Mouse (Mus musculus) gastrocnemius, adult 18-20 months (tissue): Measurements from ENCODE around the gene Mast3. TPM values are rescaled to one million over a fixed set of nuclear protein-coding genes. Genes with fewer than 3 reads are reported as not detected.

Source experiments
- DNase-seq: peaks from one replicate; pipeline ENCODE4 v3.0.0; 2021; ENCODE audit warnings: low spot score
- long read RNA-seq, 2 experiments: library from polyadenylated mRNA; stranded (forward); transcript quantifications; one replicate each; pipeline ENCODE4 v2.0.0; 2021
- total RNA-seq, 2 experiments: library from RNA; stranded (reverse); gene quantifications; 2 replicates each; pipeline ENCODE4 v1.2.3; 2021

The Mast3 gene
- total RNA-seq: 1 to 10 TPM; 2.7 TPM
- long read RNA-seq, experiment 1, partial matches to known transcripts: 0 of 2 reads
- long read RNA-seq, experiment 1, other reads (novel, unspliced or antisense): 2 of 2 reads
- long read RNA-seq, experiment 2, partial matches to known transcripts: 0 of 3 reads
- long read RNA-seq, experiment 2, other reads (novel, unspliced or antisense): 3 of 3 reads

DNA sequence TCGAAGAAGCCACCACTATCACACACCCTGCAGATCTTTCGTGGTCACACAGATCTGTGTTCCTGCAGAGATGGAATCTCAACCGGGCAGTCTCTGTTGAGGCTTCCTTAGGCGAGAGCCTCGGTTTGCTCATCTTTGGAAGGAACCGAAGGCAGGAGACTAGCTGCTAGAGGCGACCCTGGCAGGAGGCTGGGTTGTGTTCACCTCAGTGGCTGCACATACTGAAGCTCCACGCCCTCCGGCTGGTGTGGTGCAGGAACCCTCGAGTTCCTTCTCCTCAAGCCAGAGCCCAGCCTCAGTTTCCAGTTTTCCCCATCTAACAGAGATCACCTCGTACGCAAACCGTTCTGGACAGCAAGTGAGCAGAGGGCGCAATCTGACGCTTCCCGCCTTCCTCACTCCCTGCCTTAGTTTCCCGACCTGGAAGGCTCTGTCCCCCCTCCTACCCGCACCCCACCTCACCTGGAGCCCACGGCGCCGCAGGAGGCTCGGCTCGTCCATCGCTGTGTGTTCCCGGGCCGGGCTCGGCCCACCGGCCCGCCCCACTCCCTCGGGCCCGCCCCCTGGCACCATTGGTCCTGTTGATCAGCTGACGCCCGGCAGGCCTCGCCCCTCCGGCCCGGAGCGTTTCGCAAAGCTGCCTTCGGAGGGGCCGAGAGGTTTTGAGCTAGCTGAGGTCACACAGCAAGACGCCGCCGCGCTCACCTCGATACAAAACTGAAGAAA lies at the start of gene Mast3:
Gene Mast3 (minus strand): TSS at position 574 of the 726 bp plus-strand sequence.
- peak; percentile 89 for DNase-seq

GRCm38 (mm10) chr8:70853863-70854262 lies 49.0 kb upstream of the Mast3 start:
- DNase-seq: no peak

- DNase-seq: no peak
These were observed 47.9 kb upstream of the Mast3 start for GRCm38 (mm10) chr8:70852595-70853231.

DNA sequence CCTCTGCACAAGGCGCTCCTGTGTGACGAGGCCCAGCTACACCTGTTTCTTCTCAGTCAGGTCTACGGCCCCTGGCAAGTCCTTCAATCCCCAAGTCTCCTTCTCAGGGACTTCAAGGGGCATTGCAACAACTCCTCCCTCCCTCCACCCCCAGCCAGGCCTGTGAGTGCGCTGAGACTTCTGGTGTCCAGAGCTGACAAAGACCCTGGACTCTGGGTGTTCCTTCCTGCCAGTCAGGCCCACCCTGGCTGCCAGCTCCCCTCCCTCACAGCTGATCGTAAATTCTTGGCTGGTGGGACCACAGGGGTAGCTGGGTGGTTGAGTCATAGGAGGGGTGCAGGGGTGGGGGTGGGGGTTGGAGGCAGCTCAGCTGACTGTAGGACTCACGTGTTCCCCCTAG lies 47.0 kb upstream of the Mast3 start:
- no peak for DNase-seq

DNA sequence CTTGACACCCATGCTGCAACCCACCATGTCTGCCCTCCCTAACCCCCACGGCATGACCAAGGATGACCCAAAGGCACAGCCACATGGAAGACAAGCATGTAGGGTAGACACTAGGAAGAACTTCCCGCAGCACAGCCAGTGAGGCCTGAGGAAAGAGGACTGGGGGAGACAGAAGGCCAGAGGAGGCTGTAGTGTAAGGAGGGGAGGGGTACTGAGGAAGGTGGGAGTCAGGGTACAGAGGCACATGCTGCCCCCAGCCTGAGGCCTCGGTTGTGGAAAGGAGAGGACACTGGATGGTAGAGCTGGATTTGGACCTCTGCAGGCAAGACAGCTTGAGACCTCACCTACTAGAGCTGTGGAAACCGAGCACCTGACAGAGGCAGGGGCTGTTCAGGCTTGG lies 46.1 kb upstream of the Mast3 start:
- no peak for DNase-seq

- DNase-seq: no peak
These were observed 45.4 kb upstream of the Mast3 start for GRCm38 (mm10) chr8:70850132-70850845.

DNA sequence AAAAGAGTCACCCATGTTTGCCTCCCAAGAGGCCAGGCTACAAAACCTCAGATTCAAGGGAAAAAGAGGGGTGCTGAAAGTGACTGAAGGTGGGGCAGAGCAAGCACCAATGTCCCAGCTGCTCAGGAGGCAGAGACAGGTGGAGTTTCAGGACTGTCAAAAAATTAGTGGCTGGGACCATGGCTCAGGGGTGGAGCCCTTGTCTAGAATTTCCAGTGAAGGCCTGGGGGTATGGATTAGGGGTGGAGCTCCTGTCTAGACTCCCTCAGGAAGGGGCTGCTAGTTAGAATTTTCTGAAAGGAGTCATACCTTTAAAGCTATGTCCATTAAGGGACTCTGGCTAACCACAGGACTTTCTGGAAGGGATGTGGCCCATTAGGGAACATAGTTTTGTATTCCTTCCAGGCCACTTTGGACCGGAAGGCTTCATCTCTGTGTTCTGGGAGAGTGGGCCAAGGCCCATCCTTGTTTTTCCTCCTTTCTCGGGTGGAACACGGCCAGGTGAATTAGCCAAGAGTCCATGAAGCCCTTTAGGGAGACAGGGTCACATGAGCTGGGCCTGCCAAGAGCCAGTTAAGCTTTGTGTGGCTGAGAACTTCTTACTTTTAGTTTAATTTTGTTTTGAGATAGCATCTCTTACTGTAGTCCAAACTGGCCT lies 44.6 kb upstream of the Mast3 start:
- DNase-seq: peak; percentile 84

- DNase-seq: no peak
These were observed 41.7 kb upstream of the Mast3 start for GRCm38 (mm10) chr8:70846371-70847154.

- DNase-seq: no peak
These were observed 40.3 kb upstream of the Mast3 start for GRCm38 (mm10) chr8:70845108-70845507.

DNA sequence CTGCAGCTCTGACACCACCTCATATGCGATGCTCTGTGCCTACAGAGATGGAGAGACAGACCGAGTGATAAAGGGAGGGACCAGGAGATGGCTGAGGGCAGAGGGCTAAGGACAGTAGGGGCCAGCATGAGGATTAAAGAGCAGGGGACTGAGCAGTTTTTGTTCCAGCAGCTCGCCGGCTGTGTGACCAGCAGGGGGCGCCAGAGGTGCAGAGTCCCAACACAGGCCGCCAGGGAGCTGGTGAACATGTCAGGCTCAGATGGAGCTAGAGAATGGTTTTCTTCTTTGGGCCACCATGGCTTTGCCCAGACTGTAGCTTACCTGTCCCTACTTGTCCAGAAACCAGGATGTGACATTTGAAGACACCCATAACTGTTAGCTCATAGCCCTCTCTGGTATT lies 39.7 kb upstream of the Mast3 start:
- DNase-seq: peak; percentile 91

DNA sequence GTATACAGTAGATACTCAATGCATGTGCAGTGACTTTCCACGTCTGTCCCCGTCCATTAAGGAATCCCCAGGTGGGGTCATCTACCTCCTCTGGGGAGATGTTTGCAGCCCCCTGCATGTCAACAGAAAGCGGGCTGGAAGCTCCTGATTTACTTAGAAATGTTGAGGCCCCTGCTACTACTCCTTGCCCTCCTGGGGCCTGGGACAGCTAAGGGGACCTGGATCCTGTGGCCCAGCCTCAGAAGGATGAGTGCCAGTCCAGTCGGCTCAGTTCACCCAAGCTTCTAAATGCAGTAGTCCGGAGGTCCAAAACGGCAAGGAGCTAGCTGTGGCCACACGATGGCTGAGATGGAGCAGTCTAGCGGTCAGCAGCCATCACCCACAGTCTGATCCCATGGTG lies 39.1 kb upstream of the Mast3 start:
- DNase-seq: no peak

DNA sequence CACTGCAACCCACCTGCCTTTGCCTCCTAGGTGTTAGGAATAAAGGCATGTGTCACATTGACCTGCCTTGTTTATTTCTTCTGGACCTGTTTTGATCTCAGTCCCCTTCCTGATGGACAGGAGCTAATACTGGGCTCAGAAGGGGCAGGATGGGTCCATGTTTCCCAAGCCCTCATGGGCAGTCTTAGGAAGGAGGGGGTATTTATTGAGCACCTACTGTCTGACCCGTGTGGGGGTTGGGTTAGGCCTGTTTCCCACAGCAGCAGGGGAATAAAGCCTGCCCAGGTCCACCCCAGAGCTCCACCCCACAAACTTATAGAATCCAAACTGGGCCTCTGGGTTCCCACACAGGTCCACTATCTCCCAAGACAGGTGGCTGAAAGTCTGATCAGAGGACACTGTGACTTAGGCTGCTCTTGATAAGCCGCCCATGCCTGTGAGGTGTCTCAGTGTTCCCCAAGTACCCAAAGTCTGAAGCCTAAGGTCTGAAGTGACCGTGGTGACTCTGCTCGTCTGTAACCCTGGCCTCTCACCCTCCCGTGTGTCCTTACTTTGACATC lies 38.4 kb upstream of the Mast3 start:
- no peak for DNase-seq

GRCm38 (mm10) chr8:70842484-70842883 lies 37.6 kb upstream of the Mast3 start:
- no peak for DNase-seq

DNA sequence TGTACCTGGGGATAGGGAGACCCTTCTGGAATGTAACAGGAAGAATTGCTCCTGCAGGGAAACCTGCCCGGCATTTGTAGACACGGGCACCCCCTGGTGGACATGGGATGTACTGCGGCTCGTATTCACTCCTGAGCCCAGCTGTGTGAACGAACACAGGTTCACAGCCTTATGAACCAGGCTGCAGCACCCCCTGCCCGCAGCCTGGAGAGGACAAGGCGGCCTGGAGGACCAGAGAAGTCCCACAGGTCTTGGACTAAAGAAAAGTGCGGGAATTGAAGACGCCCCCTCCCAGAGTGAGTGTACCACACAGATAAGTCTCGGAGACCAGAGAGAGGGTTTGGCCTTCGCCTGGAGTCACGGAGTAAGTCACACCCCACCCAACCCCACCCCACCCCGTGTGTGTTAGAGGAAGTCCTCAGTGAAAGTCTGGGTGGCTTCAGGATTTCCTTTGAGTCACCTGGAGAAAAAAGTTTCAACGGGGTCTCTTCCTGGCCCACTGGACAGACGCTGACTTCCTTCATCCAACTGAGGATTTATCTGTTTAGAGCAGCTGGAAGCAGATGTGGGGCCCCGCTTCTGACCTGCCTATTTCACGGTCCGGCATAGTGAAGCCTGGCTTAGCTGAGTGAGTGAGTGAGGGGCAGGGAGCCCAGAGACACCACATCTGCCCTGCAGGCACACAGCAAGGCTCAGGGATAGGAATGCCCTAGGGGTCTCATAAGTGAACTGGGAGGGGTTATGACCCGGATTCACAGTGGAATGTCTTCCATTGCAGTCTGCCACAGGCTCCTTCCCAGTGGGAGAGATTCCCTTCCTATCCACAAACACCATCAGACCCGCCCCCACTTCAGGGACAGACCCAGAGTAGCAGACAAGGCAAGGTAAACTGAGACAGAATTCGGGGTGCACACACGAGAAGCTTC lies 36.6 kb upstream of the Mast3 start:
- DNase-seq: peak; percentile 94

- DNase-seq: no peak
These were observed 35.7 kb upstream of the Mast3 start for GRCm38 (mm10) chr8:70840590-70840989.

GRCm38 (mm10) chr8:70839408-70840351 lies 34.8 kb upstream of the Mast3 start, which contains the start of gene Arrdc2:
TSS of gene Arrdc2 (minus strand) at chr8:70839720.
- DNase-seq: peak; percentile 100

DNA sequence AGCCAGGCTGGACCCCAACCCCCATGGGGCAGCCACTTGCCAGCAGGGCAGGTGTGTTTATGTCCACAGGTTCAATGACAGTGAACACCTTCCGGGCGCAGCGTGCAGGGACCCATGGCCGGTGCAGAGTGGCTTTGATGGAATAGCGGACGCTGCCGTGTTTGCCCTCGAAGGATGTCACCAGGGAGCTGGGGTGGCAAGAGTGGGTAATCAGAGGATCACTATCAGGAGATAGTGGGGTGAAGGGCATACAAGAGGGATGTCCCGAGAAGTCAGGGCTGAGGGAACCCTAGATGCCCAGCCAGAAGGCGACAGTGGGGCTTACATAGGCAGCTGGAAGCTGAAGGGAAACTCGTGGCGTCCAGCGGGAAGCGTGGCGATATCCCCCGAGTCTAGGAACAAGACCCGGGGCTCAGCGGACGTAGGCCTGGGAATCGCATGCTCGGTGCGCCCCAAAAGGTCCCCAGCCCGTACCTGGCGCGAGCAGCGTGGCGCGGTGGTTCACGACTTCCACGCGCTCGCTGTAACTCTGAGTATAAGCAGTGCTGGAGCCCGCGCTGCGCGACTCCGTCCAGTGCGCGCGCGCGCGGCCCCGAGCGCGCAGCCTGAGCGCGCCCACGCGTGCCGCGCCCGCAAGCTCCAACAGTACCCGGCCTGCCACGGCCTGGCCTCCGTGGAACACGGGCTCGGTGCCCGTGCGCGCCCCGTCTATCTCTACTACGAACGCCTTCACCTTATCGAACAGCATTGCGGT lies 34.0 kb upstream of the Mast3 start:
- peak; percentile 57 for DNase-seq
